Mouse (Mus musculus): ENCODE measurements around the gene Map4.

GRCm38 (mm10) chr9:109909926-109910325 lies 21.3 kb upstream of the Map4 start:
- TF ChIP-seq CTCF (IDR thresholded peaks at IDR 0.05; ENCODE audit: borderline replicate concordance, extremely low read depth, insufficient read depth, insufficient read length), result no peak
- no peak for TF ChIP-seq POLR2A (IDR thresholded peaks at IDR 0.05; ENCODE audit: borderline replicate concordance, extremely low read depth, insufficient read depth, insufficient read length, poor library complexity, severe bottlenecking)
